Mouse (Mus musculus): ENCODE data around the gene Olfr1318.

DNA sequence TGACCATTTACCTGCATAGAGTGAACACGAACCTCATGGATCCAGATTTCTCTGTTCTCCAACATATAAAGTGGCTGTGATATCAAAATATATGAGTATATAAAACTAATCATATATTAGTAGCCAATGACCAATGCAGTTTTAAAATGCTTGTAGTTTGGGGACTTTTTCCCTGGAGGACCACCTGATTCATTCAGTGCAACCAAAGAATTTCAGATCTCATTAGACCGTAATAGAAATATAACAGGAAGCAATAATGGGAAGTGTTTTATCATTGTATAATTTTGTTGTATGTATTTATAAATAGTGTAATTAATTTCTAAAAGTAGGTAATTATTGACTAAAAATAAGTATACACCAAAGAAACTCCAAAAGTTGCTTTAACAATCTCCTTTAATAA lies 19.1 kb upstream of the Olfr1318 start, which contains the start of gene Olfr1316:
- TF ChIP-seq CTCF (IDR thresholded peaks at IDR 0.05; ENCODE audit: low read depth, low read length) (no peak), POLR2A (IDR thresholded peaks at IDR 0.05; ENCODE audit: insufficient read depth, low read length) (no peak), EP300 (IDR thresholded peaks at IDR 0.05; ENCODE audit: insufficient read depth, low read depth, low read length) (no peak)
